8 mouse cellular contexts compared by ENCODE assay signal in the genomic region with DNA sequence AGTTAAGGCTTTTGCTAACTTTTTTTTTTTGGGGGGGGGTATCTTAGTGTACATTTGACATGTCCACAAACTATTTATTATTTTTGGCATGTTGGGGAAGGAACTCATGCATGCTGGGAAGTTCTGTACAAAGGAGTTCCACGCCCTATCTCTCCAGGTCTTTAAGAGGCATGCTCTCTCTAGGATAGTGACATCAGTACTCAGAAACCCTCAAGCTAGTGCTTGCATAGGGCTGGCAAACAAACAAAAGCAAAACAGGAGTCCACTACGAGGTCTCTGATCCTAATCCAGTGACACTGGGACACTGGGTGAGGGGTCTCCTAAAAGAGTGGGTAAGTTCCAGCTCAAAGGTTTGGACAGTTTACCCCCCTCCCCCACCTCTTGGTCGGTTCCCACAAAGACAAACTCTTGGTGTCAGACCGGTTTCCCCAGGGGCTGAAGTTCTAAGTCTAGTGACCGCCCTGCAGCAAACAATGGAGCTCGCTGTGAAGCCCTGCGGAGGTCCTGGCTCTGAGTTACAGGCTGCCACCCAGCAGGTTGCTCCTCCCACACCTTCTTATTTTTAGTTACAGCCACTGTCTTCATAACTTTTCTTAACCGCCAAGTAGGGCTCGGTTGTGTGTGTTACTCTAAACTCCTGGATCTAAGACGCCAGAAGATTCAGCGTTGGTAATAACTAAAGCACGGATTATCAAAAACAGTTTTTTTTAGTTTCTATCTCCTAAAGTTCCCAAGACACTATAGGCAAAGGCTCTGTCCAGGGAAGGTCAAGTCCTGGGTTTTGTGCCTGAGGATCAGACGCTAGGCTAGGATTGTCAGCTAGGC. TPM values are rescaled to one million over a fixed set of nuclear protein-coding genes. Genes with fewer than 3 reads are reported as not detected.
DNase-seq lines count a peak whose midpoint lies in the region; ATAC-seq lines count a peak whose summit lies in the region.

No protein-coding gene starts in this region.

- peak overlapping the region; percentile 96 for H3K27ac ChIP-seq in heart, embryonic 16.5 days (ENCODE audit: low read length)

- peak; percentile 44 for DNase-seq in CD4-positive helper T cell, adult 2 months (ENCODE audit: low read depth, low spot score)
- DNase-seq in kidney, postnatal 10 days, result peak; percentile 71
- DNase-seq in lung, postnatal 4 days, result peak; percentile 69 to 79
- peak; percentile 46 to 51 for DNase-seq in spleen, postnatal 36 days (ENCODE audit: low spot score in 2 of 2)
- DNase-seq in right cerebral cortex, postnatal 4 days, result no peak

- ATAC-seq in activated CD4-positive, CD25-positive, alpha-beta regulatory T cell, adult 4 months, result peak; percentile 15
- ATAC-seq in erythroblast, adult 5-6 weeks (replicated peaks; ENCODE audit: low FRiP score, poor library complexity, severe bottlenecking), result peak; percentile 47
- ATAC-seq in heart, embryonic 16.5 days (replicated peaks; ENCODE audit: extremely low read depth, insufficient read depth, low FRiP score), result peak; percentile 37; the same call in 1 of the 2 replicates

- H3K9ac ChIP-seq in heart, embryonic 16.5 days (ENCODE audit: low read length), result peak overlapping the region; percentile 85

- H3K4me2 ChIP-seq in heart, embryonic 16.5 days (ENCODE audit: low read depth, low read length), result peak overlapping the region; percentile 98

- H3K27me3 ChIP-seq in heart, embryonic 16.5 days (ENCODE audit: control insufficient read depth, insufficient read depth, low read length), result no peaks in the 10 kb centered on the region

- WGBS in heart, embryonic 16.5 days, result 6% methylated on average over 13 of the region's 13 CpGs

- H3K4me3 ChIP-seq in heart, embryonic 16.5 days (ENCODE audit: low read length), result peak overlapping the region; percentile 87

- H3K36me3 ChIP-seq in heart, embryonic 16.5 days (ENCODE audit: control insufficient read depth, insufficient read depth), result no peaks in the 10 kb centered on the region

- no peaks in the 10 kb centered on the region for H3K9me3 ChIP-seq in heart, embryonic 16.5 days (replicated peaks; ENCODE audit: control insufficient read depth, low read length)

- H3K4me1 ChIP-seq in heart, embryonic 16.5 days (ENCODE audit: control insufficient read depth, insufficient read depth, low read length), result peaks cover 21% of the 10 kb centered on the region

RNA-seq across cellular contexts. Expression of a gene that starts 1.2 kb away (rescaled TPM):
- 10 to 100 TPM in 1 of 2 experiments, 1 to 10 TPM in 1; 9.2 to 10.6 TPM for polyA plus RNA-seq in activated CD4-positive, CD25-positive, alpha-beta regulatory T cell, adult 4 months (2017; shearing (Covaris generic))
- total RNA-seq in erythroblast, adult 5-6 weeks (2015; ENCODE audit: low replicate concordance), result 34.7 and 41.3 TPM in 2 replicates
- total RNA-seq in erythroblast, adult 5-6 weeks (2017; ENCODE audit: low replicate concordance), result 42.4 and 50.7 TPM in 2 replicates
- 11.0 and 13.6 TPM in 2 replicates for polyA plus RNA-seq in heart, embryonic 16.5 days (2015; fragmentation: Nextera tagmentation; extraction: Ambion mirVana)

RNA-seq across cellular contexts. Expression of a gene that starts 33.7 kb away (rescaled TPM):
- not detected for polyA plus RNA-seq in activated CD4-positive, CD25-positive, alpha-beta regulatory T cell, adult 4 months (2017; shearing (Covaris generic))
- total RNA-seq in erythroblast, adult 5-6 weeks (2015; ENCODE audit: low replicate concordance), result not detected in 2 replicates
- total RNA-seq in erythroblast, adult 5-6 weeks (2017; ENCODE audit: low replicate concordance), result not detected in 2 replicates
- not detected in 2 replicates for polyA plus RNA-seq in heart, embryonic 16.5 days (2015; fragmentation: Nextera tagmentation; extraction: Ambion mirVana)
